Mouse (Mus musculus): Measurements from ENCODE around the gene Sap30bp. TPM values are rescaled to one million over a fixed set of nuclear protein-coding genes. Genes with fewer than 3 reads are reported as not detected.

Gene Sap30bp
- polyA plus RNA-seq (2015; fragmentation: Nextera tagmentation; extraction: Ambion mirVana): 38.4 and 45.3 TPM in 2 replicates

GRCm38 (mm10) chr11:115933108-115933746 lies at the start of gene Sap30bp, which contains the start of gene Recql5:
TSS of gene Sap30bp (plus strand) at chr11:115933282.
TSS of gene Recql5 (minus strand) at chr11:115933477.
- WGBS: under 1% methylated on average over 28 of the region's 28 CpGs
- Histone ChIP-seq H3K9me3 (ENCODE audit: control insufficient read depth, low read length) (no peaks in the 10 kb centered on the region), H3K27ac (ENCODE audit: low read depth, low read length) (peak within 1 kb of the TSS; percentile 67; the same call in 1 of the 2 replicates), H3K9ac (ENCODE audit: low read depth, low read length) (peak within 1 kb of the TSS; percentile 88), H3K4me2 (ENCODE audit: low read length) (peak within 1 kb of the TSS; percentile 94), H3K27me3 (replicated peaks; ENCODE audit: control insufficient read depth, insufficient read depth, low read length) (no peaks in the 10 kb centered on the region), H3K4me1 (ENCODE audit: control insufficient read depth, insufficient read depth, low read depth, low read length) (peaks cover 25% of the 10 kb centered on the region), H3K36me3 (ENCODE audit: control insufficient read depth, insufficient read depth, low read length) (peaks cover 3% of the 10 kb centered on the region), H3K4me3 (ENCODE audit: low read length) (peak within 1 kb of the TSS; percentile 97)
- ATAC-seq: peak; percentile 100

GRCm38 (mm10) chr11:115884361-115884760 lies 48.7 kb upstream of the Sap30bp start:
- H3K4me2 ChIP-seq (ENCODE audit: low read length): no peak overlapping the region
- no peaks in the 10 kb centered on the region for H3K4me1 ChIP-seq (ENCODE audit: control insufficient read depth, insufficient read depth, low read depth, low read length)
- no peak overlapping the region for H3K4me3 ChIP-seq (ENCODE audit: low read length)
- H3K27me3 ChIP-seq (replicated peaks; ENCODE audit: control insufficient read depth, insufficient read depth, low read length): 0 out of 2 replicates have a peak, but pooled peaks cover 2% of the 10 kb centered on the region
- no peaks in the 10 kb centered on the region for H3K9me3 ChIP-seq (ENCODE audit: control insufficient read depth, low read length)
- H3K9ac ChIP-seq (ENCODE audit: low read depth, low read length): no peak overlapping the region
- 94% methylated on average over 3 of the region's 3 CpGs for WGBS
- H3K36me3 ChIP-seq (ENCODE audit: control insufficient read depth, insufficient read depth, low read length): no peaks in the 10 kb centered on the region
- H3K27ac ChIP-seq (ENCODE audit: low read depth, low read length): no peak overlapping the region
- no peak for ATAC-seq

GRCm38 (mm10) chr11:115885281-115885680 lies 47.8 kb upstream of the Sap30bp start:
- no peak overlapping the region for H3K4me2 ChIP-seq (ENCODE audit: low read length)
- H3K9ac ChIP-seq (ENCODE audit: low read depth, low read length): no peak overlapping the region
- no peak overlapping the region for H3K4me3 ChIP-seq (ENCODE audit: low read length)
- no peak for ATAC-seq
- 73% methylated on average over 11 of the region's 11 CpGs for WGBS
- no peaks in the 10 kb centered on the region for H3K36me3 ChIP-seq (ENCODE audit: control insufficient read depth, insufficient read depth, low read length)
- H3K27me3 ChIP-seq (replicated peaks; ENCODE audit: control insufficient read depth, insufficient read depth, low read length): 0 out of 2 replicates have a peak, but pooled peaks cover 2% of the 10 kb centered on the region
- no peaks in the 10 kb centered on the region for H3K4me1 ChIP-seq (ENCODE audit: control insufficient read depth, insufficient read depth, low read depth, low read length)
- H3K27ac ChIP-seq (ENCODE audit: low read depth, low read length): no peak overlapping the region
- H3K9me3 ChIP-seq (ENCODE audit: control insufficient read depth, low read length): no peaks in the 10 kb centered on the region

- Histone ChIP-seq H3K9ac (ENCODE audit: low read depth, low read length) (no peak overlapping the region), H3K4me3 (ENCODE audit: low read length) (no peak overlapping the region)
Observed at GRCm38 (mm10) chr11:115886446-115886845, 46.6 kb upstream of the Sap30bp start.

GRCm38 (mm10) chr11:115888020-115888419 lies 45.1 kb upstream of the Sap30bp start:
- Histone ChIP-seq H3K27ac (ENCODE audit: low read depth, low read length) (no peak overlapping the region), H3K9me3 (ENCODE audit: control insufficient read depth, low read length) (no peaks in the 10 kb centered on the region), H3K4me2 (ENCODE audit: low read length) (no peak overlapping the region), H3K9ac (ENCODE audit: low read depth, low read length) (no peak overlapping the region), H3K36me3 (ENCODE audit: control insufficient read depth, insufficient read depth, low read length) (0 out of 2 replicates have a peak, but pooled peaks cover under 1% of the 10 kb centered on the region), H3K4me1 (ENCODE audit: control insufficient read depth, insufficient read depth, low read depth, low read length) (no peaks in the 10 kb centered on the region), H3K4me3 (ENCODE audit: low read length) (no peak overlapping the region), H3K27me3 (replicated peaks; ENCODE audit: control insufficient read depth, insufficient read depth, low read length) (no peaks in the 10 kb centered on the region)
- no peak for ATAC-seq
- WGBS: 50% methylated on average over 5 of the region's 5 CpGs

More at GRCm38 (mm10) chr11:115886446-115886845, 46.6 kb upstream of the Sap30bp start:
- no peak for ATAC-seq
- no peak overlapping the region for H3K27ac ChIP-seq (ENCODE audit: low read depth, low read length)
- no peaks in the 10 kb centered on the region for H3K9me3 ChIP-seq (ENCODE audit: control insufficient read depth, low read length)
- 0 out of 2 replicates have a peak, but pooled peaks cover 2% of the 10 kb centered on the region for H3K27me3 ChIP-seq (replicated peaks; ENCODE audit: control insufficient read depth, insufficient read depth, low read length)
- no peaks in the 10 kb centered on the region for H3K4me1 ChIP-seq (ENCODE audit: control insufficient read depth, insufficient read depth, low read depth, low read length)
- H3K36me3 ChIP-seq (ENCODE audit: control insufficient read depth, insufficient read depth, low read length): no peaks in the 10 kb centered on the region
- H3K4me2 ChIP-seq (ENCODE audit: low read length): no peak overlapping the region
- 89% methylated on average over 11 of the region's 11 CpGs for WGBS

GRCm38 (mm10) chr11:115889159-115889558 lies 43.9 kb upstream of the Sap30bp start:
- Histone ChIP-seq H3K4me3 (ENCODE audit: low read length) (no peak overlapping the region), H3K27me3 (replicated peaks; ENCODE audit: control insufficient read depth, insufficient read depth, low read length) (no peaks in the 10 kb centered on the region), H3K9me3 (ENCODE audit: control insufficient read depth, low read length) (no peaks in the 10 kb centered on the region), H3K27ac (ENCODE audit: low read depth, low read length) (no peak overlapping the region), H3K36me3 (ENCODE audit: control insufficient read depth, insufficient read depth, low read length) (0 out of 2 replicates have a peak, but pooled peaks cover 3% of the 10 kb centered on the region), H3K4me1 (ENCODE audit: control insufficient read depth, insufficient read depth, low read depth, low read length) (no peaks in the 10 kb centered on the region), H3K4me2 (ENCODE audit: low read length) (no peak overlapping the region), H3K9ac (ENCODE audit: low read depth, low read length) (no peak overlapping the region)
- WGBS: 90% methylated on average over 6 of the region's 6 CpGs
- ATAC-seq: no peak

GRCm38 (mm10) chr11:115892213-115892612 lies 40.9 kb upstream of the Sap30bp start:
- peaks cover 9% of the 10 kb centered on the region; the same call in 1 of the 2 replicates for H3K36me3 ChIP-seq (ENCODE audit: control insufficient read depth, insufficient read depth, low read length)
- H3K4me2 ChIP-seq (ENCODE audit: low read length): no peak overlapping the region
- no peak overlapping the region for H3K27ac ChIP-seq (ENCODE audit: low read depth, low read length)
- H3K27me3 ChIP-seq (replicated peaks; ENCODE audit: control insufficient read depth, insufficient read depth, low read length): no peaks in the 10 kb centered on the region
- ATAC-seq: no peak
- H3K9me3 ChIP-seq (ENCODE audit: control insufficient read depth, low read length): no peaks in the 10 kb centered on the region
- no peak overlapping the region for H3K4me3 ChIP-seq (ENCODE audit: low read length)
- 58% methylated on average over 6 of the region's 6 CpGs for WGBS
- H3K4me1 ChIP-seq (ENCODE audit: control insufficient read depth, insufficient read depth, low read depth, low read length): no peaks in the 10 kb centered on the region
- H3K9ac ChIP-seq (ENCODE audit: low read depth, low read length): no peak overlapping the region

GRCm38 (mm10) chr11:115893071-115893470 lies 40.0 kb upstream of the Sap30bp start:
- WGBS: 86% methylated on average over 9 of the region's 9 CpGs
- no peaks in the 10 kb centered on the region for H3K4me1 ChIP-seq (ENCODE audit: control insufficient read depth, insufficient read depth, low read depth, low read length)
- no peak overlapping the region for H3K4me2 ChIP-seq (ENCODE audit: low read length)
- no peaks in the 10 kb centered on the region for H3K27me3 ChIP-seq (replicated peaks; ENCODE audit: control insufficient read depth, insufficient read depth, low read length)
- no peak overlapping the region for H3K4me3 ChIP-seq (ENCODE audit: low read length)
- H3K9me3 ChIP-seq (ENCODE audit: control insufficient read depth, low read length): no peaks in the 10 kb centered on the region
- peaks cover 9% of the 10 kb centered on the region; the same call in 1 of the 2 replicates for H3K36me3 ChIP-seq (ENCODE audit: control insufficient read depth, insufficient read depth, low read length)
- ATAC-seq: no peak
- no peak overlapping the region for H3K9ac ChIP-seq (ENCODE audit: low read depth, low read length)
- no peak overlapping the region for H3K27ac ChIP-seq (ENCODE audit: low read depth, low read length)

GRCm38 (mm10) chr11:115894755-115895520 lies 38.1 kb upstream of the Sap30bp start:
- WGBS: 69% methylated on average over 14 of the region's 14 CpGs
- H3K36me3 ChIP-seq (ENCODE audit: control insufficient read depth, insufficient read depth, low read length): peaks cover 9% of the 10 kb centered on the region; the same call in 1 of the 2 replicates

More at GRCm38 (mm10) chr11:115894755-115895520, 38.1 kb upstream of the Sap30bp start:
- Histone ChIP-seq H3K4me2 (ENCODE audit: low read length) (no peak overlapping the region), H3K9ac (ENCODE audit: low read depth, low read length) (no peak overlapping the region), H3K4me1 (ENCODE audit: control insufficient read depth, insufficient read depth, low read depth, low read length) (peaks cover under 1% of the 10 kb centered on the region; the same call in 1 of the 2 replicates), H3K9me3 (ENCODE audit: control insufficient read depth, low read length) (no peaks in the 10 kb centered on the region), H3K27me3 (replicated peaks; ENCODE audit: control insufficient read depth, insufficient read depth, low read length) (no peaks in the 10 kb centered on the region), H3K27ac (ENCODE audit: low read depth, low read length) (no peak overlapping the region), H3K4me3 (ENCODE audit: low read length) (no peak overlapping the region)
- ATAC-seq: no peak
